Mouse (Mus musculus): Measurements from ENCODE around the gene Hdac4. TPM values are rescaled to one million over a fixed set of nuclear protein-coding genes. Genes with fewer than 3 reads are reported as not detected.
A peak's percentile ranks its signal among the peaks of the same experiment; 100 is the strongest.

Hdac4 gene
- total RNA-seq, 4 experiments from 2014 or later = 79.8 to 118 (median 98.2) TPM

DNA sequence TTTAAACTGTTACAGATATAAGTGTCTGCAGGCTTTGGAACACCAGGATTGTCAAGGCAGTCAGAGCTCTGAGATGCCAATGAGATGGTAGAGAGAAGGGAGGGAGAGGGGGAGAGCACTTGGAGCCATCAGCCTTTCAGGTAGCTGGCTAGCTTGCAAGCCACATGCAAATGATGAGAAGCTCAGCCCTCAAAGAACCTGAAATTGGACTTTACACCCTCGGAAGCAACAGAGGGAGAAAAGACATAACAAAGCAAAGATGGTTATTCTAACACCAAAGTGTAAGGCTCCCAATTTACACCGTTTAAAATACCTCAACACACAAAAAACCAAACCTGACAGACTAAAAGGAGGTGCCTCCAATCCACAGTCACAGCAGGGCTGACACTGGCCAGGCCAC, 63.3 kb downstream of the Hdac4 start:
- DNase-seq (ENCODE audit: low spot score in 2 of 2) = no peak

DNA sequence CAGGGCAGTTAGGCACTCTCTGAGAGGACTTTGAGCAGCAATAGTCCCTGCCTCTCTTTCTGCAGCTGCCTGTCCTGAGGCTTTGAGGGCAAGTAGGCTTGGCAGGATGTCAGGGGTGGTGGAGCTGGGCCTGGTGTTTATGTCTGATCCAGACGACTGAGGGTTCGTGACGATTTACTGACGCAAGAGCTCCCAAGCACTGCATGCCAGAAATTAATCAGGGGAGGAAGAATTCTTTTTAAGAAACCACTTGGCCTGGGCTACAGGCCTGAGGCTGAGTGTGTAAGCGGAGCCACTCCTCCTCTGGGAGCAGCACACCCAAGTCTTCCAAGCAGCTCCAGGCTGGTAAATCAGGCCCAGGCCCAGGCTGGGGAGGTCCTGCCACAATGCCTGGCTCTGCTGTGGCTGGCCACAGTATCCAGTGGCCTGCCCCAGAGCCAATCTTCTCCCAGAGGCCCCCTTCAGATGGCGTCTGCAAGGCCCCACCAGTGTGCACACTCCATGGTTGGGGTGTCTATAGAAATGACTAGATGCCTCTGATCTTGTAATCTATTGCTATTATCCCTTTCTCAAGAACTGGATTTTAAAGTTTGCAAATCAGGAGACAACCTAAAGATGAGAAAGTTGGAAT, 64.9 kb downstream of the Hdac4 start:
- peak; percentile 59 to 69 for DNase-seq (ENCODE audit: low spot score in 2 of 2)

DNA sequence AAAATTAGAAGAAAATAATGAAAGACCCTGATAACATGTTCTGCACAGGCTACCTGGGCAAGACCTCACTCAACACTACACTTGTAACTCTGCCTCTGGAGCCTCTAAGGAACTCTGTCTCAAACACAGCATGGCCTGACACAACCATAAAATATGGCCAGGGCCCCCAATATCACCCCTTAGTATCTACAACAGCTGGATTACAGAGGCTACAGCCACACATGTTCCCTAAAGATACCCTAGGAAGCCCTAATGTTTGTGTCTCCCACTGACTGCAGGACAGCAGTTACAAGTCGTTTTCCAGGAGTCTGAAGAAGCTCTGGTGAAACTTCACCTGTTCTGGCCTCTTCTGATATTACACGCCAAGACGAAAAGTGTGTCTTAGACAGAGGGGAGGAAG, 65.7 kb downstream of the Hdac4 start:
- no peak for DNase-seq (ENCODE audit: low spot score in 2 of 2)

DNA sequence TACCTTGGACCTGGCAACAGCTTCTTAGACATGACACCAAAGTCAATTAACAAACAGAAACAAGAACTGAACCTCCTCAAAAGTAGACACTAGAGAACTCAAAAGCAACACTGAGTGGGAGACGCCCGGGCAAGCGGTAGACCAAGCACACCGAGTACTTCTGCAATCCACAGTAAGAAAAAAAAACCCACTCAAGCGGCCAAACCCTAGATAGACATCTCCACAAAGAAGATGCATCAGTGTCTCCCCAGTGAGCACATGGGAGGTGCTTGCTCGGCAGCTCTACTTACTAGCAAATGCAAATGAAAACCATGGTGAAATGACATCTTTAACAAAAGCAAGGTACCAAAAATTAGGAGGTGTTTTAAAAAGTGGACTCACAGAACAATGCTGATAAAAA, 67.7 kb downstream of the Hdac4 start:
- DNase-seq (ENCODE audit: low spot score in 2 of 2) = no peak

DNA sequence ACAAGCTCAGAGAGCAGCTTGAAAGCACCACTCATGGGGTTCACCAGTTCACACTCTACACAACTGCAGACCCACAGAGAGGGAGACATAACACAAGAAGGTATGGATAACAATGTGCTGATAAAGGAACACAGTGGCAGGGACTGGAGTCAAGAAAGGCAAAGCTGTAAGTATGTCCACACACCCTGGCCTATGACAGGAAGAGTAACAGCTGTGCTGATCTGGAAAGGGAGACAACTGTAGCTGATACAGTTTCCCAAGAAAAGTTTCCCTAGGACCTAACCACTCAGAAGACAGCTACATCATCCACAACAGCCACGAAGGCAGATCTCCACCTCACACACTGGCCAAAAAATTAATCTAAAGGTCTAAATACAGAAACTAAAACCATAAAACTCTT, 68.1 kb downstream of the Hdac4 start:
- no peak for DNase-seq (ENCODE audit: low spot score in 2 of 2)

DNA sequence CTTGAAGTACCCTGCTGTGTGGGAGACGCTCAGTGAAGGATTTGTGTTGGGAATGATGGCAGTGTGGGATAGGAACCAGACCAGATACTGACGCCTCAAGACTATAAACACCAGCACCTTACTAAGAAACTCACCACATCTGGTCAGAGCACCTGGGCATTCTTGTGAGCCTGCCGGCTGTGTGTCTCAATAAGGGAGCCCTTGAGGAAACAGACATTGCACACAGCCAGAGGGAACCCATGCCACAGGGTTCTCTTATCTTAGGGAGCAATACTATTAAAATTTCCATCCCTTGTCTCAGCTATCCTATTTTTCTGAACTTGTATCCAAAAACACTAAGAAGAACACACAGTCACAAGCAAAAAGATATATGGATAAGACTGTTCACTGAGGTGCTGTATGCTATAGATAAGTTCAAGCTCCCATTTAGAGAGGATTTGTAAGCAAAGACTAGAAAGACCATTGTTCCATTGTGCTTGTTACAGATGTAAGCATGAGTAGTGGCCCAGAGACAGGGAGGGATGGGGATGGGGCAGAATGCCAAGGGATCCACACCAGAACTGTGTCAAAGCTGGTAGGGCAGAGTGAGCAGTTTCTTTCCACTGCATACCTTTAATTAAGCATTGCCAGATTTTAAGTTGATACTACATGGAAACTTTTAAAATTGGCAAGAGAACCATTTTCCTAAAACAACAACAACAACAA, 70.8 kb downstream of the Hdac4 start:
- DNase-seq (ENCODE audit: low spot score in 2 of 2) = no peak

DNA sequence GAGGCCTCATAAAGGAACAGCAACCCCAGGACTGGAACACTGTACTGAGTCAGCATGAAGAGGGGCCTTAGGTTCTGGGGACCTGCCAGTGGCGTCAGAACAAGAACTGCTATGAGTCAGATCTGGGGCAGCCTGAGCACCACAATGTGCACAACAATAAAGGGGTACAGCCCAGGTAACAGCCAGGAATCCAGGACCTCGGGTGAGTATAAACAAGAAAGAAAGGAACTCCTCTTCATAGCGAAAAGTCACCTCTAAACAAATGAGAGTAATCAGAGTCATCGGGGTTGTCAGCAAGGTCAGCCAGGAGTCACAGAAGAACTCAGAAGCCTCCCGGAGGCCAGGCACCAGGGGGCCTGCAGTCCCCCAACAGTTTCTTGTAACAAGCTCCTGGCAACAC, 76.2 kb downstream of the Hdac4 start:
- no peak for DNase-seq (ENCODE audit: low spot score in 2 of 2)

DNA sequence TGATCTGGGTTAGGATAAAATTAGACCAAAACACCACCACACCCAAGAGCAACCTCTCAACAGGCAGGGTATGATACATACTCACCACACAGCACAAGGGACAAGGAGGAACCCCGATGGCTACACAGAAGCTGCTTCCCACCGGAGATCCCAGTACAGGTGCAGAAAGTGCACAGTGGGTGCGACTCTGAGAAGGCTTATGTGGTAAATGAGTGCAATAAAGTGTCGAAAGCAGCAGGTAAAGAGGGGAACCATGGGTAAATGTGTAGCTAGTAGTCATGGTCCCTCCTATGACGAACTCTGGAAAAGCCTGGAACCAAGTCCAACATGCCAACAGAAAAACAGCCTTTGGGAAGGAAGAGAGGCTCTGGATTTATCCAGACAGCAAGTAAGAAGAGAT, 77.9 kb downstream of the Hdac4 start:
- DNase-seq (ENCODE audit: low spot score in 2 of 2) = no peak

DNA sequence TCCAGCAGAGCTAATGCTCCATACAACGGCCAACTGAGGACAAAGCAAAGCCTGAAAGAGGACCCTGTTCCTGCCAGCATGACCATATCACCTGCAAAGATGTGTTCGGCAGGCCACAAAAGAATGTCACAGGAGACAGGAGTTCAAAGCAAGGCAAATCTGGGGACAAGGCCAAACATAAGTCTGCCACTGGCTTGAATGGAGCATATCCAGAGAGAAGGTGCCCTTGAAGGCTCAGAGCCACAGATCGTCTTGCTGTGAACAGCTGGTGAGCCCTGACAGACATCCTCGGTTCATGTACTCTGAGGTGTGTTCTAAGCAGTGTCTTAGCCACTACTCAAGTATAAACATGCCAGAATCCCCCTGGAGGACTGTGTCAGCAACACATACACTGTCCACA, 79.3 kb downstream of the Hdac4 start:
- no peak for DNase-seq (ENCODE audit: low spot score in 2 of 2)

DNA sequence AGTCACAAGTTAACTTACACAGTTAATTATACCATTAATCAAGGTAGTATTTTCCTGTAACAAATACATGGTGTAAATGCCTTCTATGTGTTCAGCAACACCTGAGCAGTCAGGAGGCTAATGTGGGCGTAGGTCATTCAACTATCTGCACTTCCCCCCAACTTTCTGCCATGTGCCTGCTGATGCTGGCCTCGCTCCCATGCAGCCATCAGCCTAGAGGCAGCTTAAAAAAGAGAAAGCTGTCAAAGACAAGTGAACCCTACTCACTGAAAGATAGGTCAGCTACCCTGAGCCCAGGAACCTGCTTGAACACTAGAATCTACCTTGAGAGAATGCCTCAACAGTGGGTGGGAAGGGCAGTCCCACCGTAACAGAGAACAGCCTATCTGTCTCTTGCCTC, 81.4 kb downstream of the Hdac4 start:
- DNase-seq (ENCODE audit: low spot score in 2 of 2) = no peak

DNA sequence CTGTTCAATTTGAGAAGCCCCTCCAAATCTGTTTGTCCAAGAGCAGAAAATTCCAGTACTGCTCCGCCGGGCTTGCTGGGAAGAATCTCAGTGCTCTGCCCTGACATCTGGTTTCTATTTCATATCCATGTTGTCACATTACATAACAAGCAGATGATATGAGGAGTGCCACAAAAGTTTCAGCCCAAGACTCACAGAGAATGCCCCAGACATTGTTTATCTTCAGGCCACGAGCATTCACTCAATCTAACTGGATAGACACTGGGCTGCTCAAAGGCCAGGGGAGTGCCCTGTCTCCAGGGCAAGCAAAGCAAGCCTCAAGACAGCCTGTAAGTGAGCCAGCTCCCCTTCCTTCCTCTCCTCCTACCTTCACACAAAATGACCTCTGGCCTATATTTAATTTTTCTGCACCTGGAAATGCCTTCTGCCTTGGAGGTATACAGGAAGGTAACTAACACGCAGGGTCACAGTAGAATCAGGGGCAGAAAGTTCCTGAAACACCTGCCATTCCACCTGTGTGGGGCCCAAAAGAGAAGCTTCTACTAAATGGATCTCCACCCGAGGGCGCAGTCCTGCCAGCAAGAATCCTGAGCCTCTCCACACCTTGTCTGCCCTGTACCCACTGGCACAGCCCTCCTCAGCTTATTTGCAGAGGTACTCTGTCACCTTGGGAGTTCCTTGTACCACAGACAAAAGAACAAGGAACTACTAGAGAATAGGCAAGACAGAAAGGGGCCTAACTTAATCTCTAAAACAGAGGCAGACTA, 82.1 kb downstream of the Hdac4 start:
- DNase-seq (ENCODE audit: low spot score in 2 of 2) = no peak

DNA sequence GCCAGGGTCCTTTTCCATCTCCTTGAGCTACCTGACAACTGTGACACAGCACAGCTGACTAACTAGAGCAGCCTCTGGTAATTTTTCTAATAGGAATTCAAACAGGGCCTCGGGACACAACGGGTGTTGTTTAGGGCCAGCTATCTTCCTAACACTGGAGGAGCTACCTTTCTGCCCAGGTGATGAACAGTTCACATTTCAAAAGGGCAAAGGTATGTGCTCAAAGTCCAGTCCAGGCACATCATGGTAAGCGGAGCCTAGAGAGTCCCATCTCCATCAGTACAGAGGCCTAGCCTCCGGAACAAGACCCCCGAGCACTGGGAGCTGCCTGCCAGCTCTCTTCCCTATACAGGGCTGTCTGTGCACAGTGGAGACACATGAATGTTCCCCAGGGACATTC, 82.9 kb downstream of the Hdac4 start:
- DNase-seq (ENCODE audit: low spot score in 2 of 2) = no peak

DNA sequence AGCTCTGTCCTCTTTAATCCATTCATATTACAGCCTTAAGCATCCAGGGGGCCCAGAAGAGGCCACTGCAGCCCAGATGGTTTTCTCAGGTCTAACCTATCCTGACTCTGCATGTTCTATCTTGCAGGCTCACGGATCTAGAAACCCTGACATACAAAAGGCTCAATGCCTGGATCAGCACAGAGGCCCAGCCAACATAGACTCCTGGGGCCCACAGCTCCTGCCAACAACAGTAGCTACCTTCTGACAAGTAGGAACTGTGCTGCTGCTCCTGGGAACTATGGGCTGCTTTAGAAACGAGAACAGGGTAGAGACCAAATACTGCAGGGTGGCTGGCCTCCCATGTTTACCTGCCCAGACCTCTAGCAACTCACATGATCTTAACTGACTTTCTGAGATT, 83.9 kb downstream of the Hdac4 start:
- DNase-seq (ENCODE audit: low spot score in 2 of 2) = no peak

DNA sequence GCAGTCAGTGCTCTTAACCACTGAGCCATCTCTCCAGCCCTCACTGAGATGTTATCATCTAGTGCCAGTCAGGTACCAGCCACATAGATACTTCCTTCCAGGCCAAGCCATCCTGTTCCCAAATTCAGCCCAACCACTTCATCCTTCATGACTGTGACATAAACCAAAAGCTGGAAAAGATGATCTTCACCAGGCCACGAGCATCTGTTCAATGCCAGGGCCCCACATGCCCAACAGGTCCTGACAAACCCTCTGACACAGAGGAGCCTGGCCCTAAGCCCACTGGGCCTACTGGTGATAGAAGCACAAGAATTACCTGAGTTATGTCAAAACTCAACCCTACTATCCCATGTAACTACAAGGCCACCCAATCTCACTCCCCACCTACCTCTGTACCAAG, 84.5 kb downstream of the Hdac4 start:
- no peak for DNase-seq (ENCODE audit: low spot score in 2 of 2)

DNA sequence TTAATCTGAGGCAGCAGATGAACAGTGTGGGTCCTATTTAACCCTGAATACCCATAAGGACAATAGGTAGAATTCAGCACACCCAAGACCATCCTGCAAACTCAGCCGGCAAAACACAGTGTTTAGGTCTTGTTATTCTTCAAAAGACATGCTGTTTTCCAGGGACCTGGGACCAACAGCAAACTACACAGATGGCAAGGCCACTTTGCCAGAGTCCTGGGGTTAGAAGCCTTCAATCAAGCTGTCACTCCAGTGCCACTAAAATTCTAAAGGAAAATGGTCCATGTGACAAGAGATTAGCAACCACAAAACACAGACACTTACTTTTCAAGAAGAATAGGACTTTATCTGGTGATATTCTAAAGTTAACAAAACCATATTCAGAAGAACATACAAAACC, 86.3 kb downstream of the Hdac4 start:
- no peak for DNase-seq (ENCODE audit: low spot score in 2 of 2)

DNA sequence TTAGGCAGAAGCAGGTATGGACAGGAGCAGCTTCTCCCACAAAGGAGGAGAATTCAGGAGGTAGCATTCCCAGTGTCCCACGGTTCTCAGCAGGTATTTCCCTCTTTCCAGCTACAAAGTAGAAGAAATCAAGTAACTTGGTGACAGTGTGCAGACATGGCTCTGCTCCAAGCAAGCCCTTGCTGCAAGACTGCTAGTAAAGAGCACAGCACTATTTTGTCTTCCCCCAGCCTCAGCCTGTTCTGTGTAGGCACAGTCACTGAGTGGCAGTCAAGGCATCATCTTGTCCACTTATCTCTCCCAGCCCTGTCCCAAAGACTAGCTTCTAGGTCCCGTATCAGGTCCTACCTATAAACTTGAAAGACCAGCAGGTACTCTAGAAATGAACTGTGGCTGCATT, 86.9 kb downstream of the Hdac4 start:
- DNase-seq (ENCODE audit: low spot score in 2 of 2) = no peak

DNA sequence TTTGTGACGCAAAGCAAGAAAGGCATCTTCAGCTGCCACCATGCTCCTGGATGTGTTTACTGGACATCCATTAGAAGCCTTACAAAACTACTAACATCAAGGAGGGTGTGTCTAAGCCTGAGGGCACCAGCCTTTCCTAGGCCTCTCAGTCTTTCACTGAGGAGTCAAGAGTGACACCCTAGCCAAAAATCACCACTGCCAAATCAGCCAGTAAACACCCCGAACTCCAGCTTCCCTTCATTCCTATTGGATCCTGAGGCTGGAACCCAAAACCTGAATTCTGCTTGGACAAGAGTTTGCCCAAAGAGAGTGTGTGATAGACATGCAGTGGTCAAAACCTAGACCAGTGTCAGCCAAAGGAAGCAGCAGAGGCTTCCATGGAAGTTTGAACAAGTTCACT, 87.5 kb downstream of the Hdac4 start:
- no peak for DNase-seq (ENCODE audit: low spot score in 2 of 2)

DNA sequence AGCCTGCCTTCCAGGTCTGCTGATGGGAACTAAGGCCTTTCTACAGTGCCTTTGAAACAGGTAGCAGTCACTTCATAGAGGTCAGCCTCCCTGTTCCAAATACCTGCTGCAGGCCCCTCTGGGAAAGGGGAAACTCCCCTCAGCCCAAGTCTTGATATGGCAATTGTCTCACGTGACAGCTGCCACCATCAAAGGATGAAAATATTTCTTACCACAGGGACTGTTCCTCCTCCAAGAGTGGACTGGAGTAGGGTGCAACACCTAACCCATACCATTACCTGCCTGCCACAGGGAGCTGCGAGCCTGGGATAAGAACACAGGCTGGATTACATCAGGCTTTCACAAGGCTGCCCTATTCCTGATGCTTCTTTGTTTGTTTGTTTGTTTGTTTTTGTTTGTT, 88.0 kb downstream of the Hdac4 start:
- DNase-seq (ENCODE audit: low spot score in 2 of 2) = no peak

DNA sequence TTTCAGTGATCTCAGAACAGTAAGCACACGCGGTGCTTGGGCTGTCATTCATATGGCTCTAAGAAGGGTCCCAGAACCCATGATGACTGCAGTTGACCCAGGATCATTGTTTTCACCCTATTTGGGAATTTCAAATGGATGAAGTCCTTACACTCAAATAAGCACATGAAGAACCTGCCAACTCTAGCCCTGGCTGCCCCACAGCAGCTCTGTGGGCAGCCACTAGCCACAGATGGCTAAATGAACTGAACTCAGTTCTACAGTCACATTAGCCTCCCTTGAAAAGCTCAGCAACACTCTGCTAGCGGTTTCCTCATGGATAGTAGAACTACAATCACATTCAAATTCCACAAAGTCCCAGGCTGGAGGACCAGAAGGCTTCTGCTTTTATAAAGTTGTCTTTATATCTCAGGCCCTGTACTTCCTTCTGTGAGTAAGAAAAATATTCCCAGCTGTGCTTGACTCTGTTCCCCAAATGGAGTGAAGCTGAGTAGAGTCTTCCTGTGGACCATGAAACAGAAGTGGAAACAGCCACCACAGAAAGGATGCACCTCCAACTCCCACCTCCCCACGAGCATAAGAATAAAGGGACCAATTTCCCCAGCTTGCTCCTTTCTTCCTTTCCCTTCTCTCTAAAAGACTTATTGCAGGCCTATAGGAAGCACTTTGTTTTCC, 88.9 kb downstream of the Hdac4 start:
- DNase-seq (ENCODE audit: low spot score in 2 of 2) = no peak

DNA sequence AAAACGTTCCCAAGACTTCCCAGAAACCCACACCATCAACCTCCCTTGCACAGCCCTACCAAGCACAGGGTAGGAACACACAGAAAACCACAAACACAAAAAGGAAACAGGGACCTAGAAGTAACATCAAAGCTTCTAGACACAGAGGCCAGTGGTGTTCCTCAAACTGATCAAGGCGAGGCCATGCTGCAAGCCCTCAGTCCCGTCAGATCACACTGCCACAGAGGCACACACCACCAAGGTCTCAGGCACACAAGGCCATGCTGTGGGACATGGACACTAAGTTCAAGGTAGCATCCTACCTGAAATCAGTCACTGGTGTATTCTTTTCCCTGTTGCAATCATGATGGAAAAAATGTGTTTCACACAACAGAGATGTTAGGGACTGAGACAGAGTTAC, 90.8 kb downstream of the Hdac4 start:
- DNase-seq (ENCODE audit: low spot score in 2 of 2) = no peak

DNA sequence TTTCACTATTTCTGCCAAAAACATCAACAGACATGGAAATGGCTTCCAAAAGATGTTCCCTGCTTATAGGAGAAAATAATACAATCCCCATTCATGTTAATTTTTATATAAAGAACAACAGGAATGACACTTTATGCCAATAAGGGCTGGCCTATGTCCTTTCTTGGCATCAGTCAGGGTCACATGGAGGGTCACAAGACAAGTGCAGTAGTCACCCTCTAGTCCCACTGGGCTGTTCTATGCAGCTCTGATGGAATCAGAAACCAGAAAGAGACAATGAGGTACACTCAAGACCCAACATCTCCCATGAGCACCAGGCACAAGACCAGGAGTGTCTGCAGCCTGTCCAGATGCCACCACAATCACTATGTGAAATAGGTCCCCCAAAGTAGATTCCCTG, 91.5 kb downstream of the Hdac4 start:
- no peak for DNase-seq (ENCODE audit: low spot score in 2 of 2)

DNA sequence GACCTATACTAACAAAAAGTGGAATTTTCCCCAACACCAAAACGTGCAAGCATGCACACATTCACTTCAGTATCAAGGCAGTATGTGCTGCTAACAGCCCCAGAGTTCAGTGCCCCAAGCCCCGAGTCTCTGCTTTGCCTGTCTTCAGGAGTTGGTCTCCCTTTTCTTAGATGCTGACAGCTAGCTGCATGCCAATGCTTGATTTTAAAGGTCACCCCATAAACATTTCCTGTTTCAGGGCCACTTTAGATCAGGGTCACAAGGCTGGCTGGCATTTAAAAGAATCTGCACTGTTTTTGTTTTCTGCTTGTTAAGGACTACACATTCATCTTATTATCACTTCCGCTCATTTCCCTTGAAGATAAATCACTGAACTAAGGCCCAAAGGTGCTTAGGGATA, 92.1 kb downstream of the Hdac4 start:
- no peak for DNase-seq (ENCODE audit: low spot score in 2 of 2)

Measured in layer of hippocampus, adult 8-10 months (tissue).